Mouse (Mus musculus) ES-Bruce4 (cell line): ENCODE results near the gene Gab2. TPM values are rescaled to one million over a fixed set of nuclear protein-coding genes. Genes with fewer than 3 reads are reported as not detected.

Experiments
- H3K27ac ChIP-seq: 2 replicates; pipeline ENCODE4 v1.5.1; 2012; ENCODE audit warnings: low read length, inconsistent platforms; ENCODE audit not compliant: insufficient read depth
- H3K27me3 ChIP-seq: 2 replicates; pipeline ENCODE4 v1.6.1; 2012; ENCODE audit warnings: mild to moderate bottlenecking, low read length, inconsistent platforms; ENCODE audit not compliant: control insufficient read depth, poor library complexity, insufficient read depth, severe bottlenecking
- H3K36me3 ChIP-seq: 2 replicates; pipeline ENCODE4 v1.6.1; 2012; ENCODE audit warnings: inconsistent platforms, mild to moderate bottlenecking, low read length, moderate library complexity; ENCODE audit not compliant: control insufficient read depth, poor library complexity, insufficient read depth, severe bottlenecking
- H3K4me1 ChIP-seq: one replicate; pipeline ENCODE4 v1.8.1; 2011; ENCODE audit warnings: low read length; ENCODE audit not compliant: control insufficient read depth, insufficient read depth
- H3K4me3 ChIP-seq: 2 replicates; pipeline ENCODE4 v1.5.1; 2011; ENCODE audit warnings: low read depth, mild to moderate bottlenecking, low read length
- H3K9ac ChIP-seq: 2 replicates; pipeline ENCODE4 v1.6.1; 2012; ENCODE audit warnings: low read depth, mild to moderate bottlenecking, inconsistent platforms; ENCODE audit not compliant: poor library complexity, severe bottlenecking
- H3K9me3 ChIP-seq: replicated peaks from 2 replicates; pipeline ENCODE4 v1.6.1; 2012; ENCODE audit warnings: mild to moderate bottlenecking, low read length, inconsistent platforms; ENCODE audit not compliant: control insufficient read depth, poor library complexity, insufficient read depth, severe bottlenecking
- CTCF ChIP-seq: IDR thresholded peaks from one replicate; pipeline ENCODE4 v1.8.1; 2011; ENCODE audit warnings: low read depth, low read length
- EP300 ChIP-seq: IDR thresholded peaks from 2 replicates; pipeline ENCODE4 v1.6.1; 2011; ENCODE audit warnings: low read depth, low read length; ENCODE audit not compliant: insufficient read depth
- POLR2A ChIP-seq: IDR thresholded peaks from one replicate; pipeline ENCODE4 v1.8.1; 2011; ENCODE audit warnings: low read length; ENCODE audit not compliant: insufficient read depth
- polyA plus RNA-seq: library from polyadenylated mRNA; stranded (reverse); fragments of >200 nt; gene quantifications from 2 replicates; pipeline ENCODE4 v1.2.4, GENCODE M21; 2011; ENCODE audit warnings: low read depth; ENCODE audit not compliant: missing spikeins, insufficient read depth, insufficient read length

Gene Gab2
- polyA plus RNA-seq, 1 experiment, result 2.6 TPM

DNA sequence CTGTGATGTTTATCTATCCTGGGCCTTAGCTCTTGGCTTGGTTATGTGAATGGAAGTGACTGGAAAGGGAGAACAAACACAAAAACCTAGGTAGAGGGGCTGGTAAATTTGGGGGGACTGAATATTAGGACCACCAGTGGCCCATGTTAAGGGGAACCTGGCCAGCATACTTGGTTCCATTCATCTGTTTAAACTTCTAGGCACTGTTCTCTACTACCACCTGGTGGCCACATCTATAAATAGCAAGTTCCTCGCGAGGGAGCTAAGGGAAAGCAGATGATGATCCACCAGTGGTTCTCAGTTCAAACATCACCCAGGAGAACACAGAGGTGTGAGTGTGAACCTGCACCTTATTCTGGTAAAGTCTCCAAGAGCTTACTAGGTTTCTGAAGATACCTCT lies 216.1 kb downstream of the Gab2 start:
- Histone ChIP-seq H3K36me3 (no peaks in the 10 kb centered on the region), H3K27me3 (no peaks in the 10 kb centered on the region), H3K9me3 (no peaks in the 10 kb centered on the region), H3K4me1 (no peaks in the 10 kb centered on the region), H3K4me3 (no peak overlapping the region), H3K9ac (no peak overlapping the region), H3K27ac (no peak overlapping the region)
- TF ChIP-seq POLR2A (no peak), CTCF (peak; percentile 39)

DNA sequence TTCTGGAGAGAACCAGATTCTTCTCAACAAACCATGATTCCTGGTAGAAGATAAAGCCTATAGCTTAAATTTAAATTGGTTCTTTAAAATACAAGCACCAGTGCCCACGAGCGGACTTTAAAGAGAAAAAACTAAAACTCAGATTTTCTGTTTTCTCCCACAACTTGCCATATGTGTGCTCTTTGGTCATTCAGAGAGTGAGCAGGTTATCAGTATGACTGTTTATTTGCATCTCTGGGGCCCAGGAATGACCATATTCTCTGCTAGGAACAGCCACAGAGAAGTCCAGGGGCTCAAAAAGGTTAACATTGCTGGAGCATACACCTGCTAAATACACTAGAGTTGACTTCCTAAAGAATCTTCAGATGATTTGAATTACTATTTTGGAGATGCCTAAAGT lies 216.9 kb downstream of the Gab2 start:
- no peaks in the 10 kb centered on the region for H3K27me3 ChIP-seq
- H3K9ac ChIP-seq, result no peak overlapping the region
- no peak for TF ChIP-seq EP300
- no peak for TF ChIP-seq POLR2A
- TF ChIP-seq CTCF, result no peak
- no peak overlapping the region for H3K4me3 ChIP-seq
- no peaks in the 10 kb centered on the region for H3K4me1 ChIP-seq
- no peaks in the 10 kb centered on the region for H3K36me3 ChIP-seq
- H3K9me3 ChIP-seq, result no peaks in the 10 kb centered on the region
- no peak overlapping the region for H3K27ac ChIP-seq

- Histone ChIP-seq H3K36me3 (no peaks in the 10 kb centered on the region), H3K4me1 (no peaks in the 10 kb centered on the region), H3K9ac (no peak overlapping the region), H3K4me3 (no peak overlapping the region), H3K27ac (no peak overlapping the region), H3K27me3 (no peaks in the 10 kb centered on the region), H3K9me3 (no peaks in the 10 kb centered on the region)
- TF ChIP-seq POLR2A, result no peak
- TF ChIP-seq CTCF, result no peak
- no peak for TF ChIP-seq EP300
Measured at GRCm38 (mm10) chr7:97298943-97299342, 217.6 kb downstream of the Gab2 start.

GRCm38 (mm10) chr7:97300914-97301313 lies 219.5 kb downstream of the Gab2 start:
- Histone ChIP-seq H3K27ac (no peak overlapping the region), H3K36me3 (no peaks in the 10 kb centered on the region), H3K9ac (no peak overlapping the region), H3K4me3 (no peak overlapping the region), H3K4me1 (no peaks in the 10 kb centered on the region), H3K27me3 (no peaks in the 10 kb centered on the region), H3K9me3 (no peaks in the 10 kb centered on the region)
- no peak for TF ChIP-seq CTCF
- no peak for TF ChIP-seq POLR2A
- no peak for TF ChIP-seq EP300

DNA sequence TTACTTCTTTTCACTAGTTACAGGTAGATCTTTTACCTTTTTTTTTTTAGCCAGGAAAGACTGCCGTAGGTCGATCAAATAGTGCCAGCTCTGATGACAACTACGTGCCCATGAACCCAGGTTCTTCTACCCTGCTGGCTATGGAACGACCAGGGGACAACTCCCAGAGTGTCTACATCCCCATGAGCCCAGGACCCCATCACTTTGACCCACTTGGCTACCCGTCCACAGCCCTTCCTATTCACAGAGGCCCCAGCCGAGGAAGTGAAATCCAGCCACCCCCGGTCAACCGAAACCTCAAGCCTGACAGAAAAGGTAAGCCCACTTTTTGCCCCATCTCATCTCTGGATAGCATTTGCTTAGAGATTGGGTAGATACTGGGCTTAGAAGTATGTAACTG lies 219.9 kb downstream of the Gab2 start:
- Histone ChIP-seq H3K9ac (no peak overlapping the region), H3K27me3 (no peaks in the 10 kb centered on the region), H3K36me3 (no peaks in the 10 kb centered on the region), H3K9me3 (no peaks in the 10 kb centered on the region), H3K27ac (no peak overlapping the region), H3K4me1 (no peaks in the 10 kb centered on the region), H3K4me3 (no peak overlapping the region)
- no peak for TF ChIP-seq CTCF
- TF ChIP-seq EP300, result no peak
- no peak for TF ChIP-seq POLR2A

GRCm38 (mm10) chr7:97302261-97302660 lies 220.9 kb downstream of the Gab2 start:
- no peak for TF ChIP-seq CTCF
- TF ChIP-seq POLR2A, result no peak
- TF ChIP-seq EP300, result no peak
- H3K9me3 ChIP-seq, result no peaks in the 10 kb centered on the region
- H3K4me3 ChIP-seq, result no peak overlapping the region
- no peaks in the 10 kb centered on the region for H3K27me3 ChIP-seq
- no peaks in the 10 kb centered on the region for H3K4me1 ChIP-seq
- no peak overlapping the region for H3K9ac ChIP-seq
- H3K36me3 ChIP-seq, result no peaks in the 10 kb centered on the region
- H3K27ac ChIP-seq, result no peak overlapping the region
